Mouse (Mus musculus) embryo, embryonic 10.5 days (tissue): ENCODE measurements at regions not wholly inside any gene's neighbourhood (a gene's known extent, or its start where the extent isn't known, plus 50 kb on each side); places are given as distances from the start of the nearest gene placed in this dataset.
"Not testable (repeated sequence)": the region's sequence is repeated elsewhere in the genome, so short reads cannot be mapped to it uniquely, and the experiment has no call there.

Experiments
- DNase-seq: peaks from one replicate; pipeline ENCODE4 v3.0.0-alpha.2; 2015; ENCODE audit warnings: low spot score

GRCm38 (mm10) chr5:13847571-13847970 lies 56.2 kb downstream of the Speer3 start:
- no peak for DNase-seq

GRCm38 (mm10) chr5:13880236-13880635 lies 88.8 kb downstream of the Speer3 start:
- DNase-seq, result not testable (repeated sequence)

GRCm38 (mm10) chr5:13888415-13888814 lies 97.0 kb downstream of the Speer3 start:
- DNase-seq, result no peak

- peak; percentile 58 for DNase-seq
These were observed 116.8 kb upstream of the Sema3e start for GRCm38 (mm10) chr5:13908257-13908656.

GRCm38 (mm10) chr5:13917355-13917754 lies 107.7 kb upstream of the Sema3e start:
- no peak for DNase-seq

- peak; percentile 34 for DNase-seq
These were observed 102.8 kb upstream of the Sema3e start for GRCm38 (mm10) chr5:13922295-13922694.

- no peak for DNase-seq
These were observed 94.1 kb upstream of the Sema3e start for GRCm38 (mm10) chr5:13931011-13931410.

- DNase-seq, result no peak
These were observed 73.7 kb upstream of the Sema3e start for GRCm38 (mm10) chr5:13951346-13951745.

GRCm38 (mm10) chr5:13955616-13956015 lies 69.5 kb upstream of the Sema3e start:
- DNase-seq, result no peak

- DNase-seq, result no peak
These were observed 65.5 kb upstream of the Sema3e start for GRCm38 (mm10) chr5:13959575-13959974.

- DNase-seq, result no peak
These were observed 59.2 kb upstream of the Sema3e start for GRCm38 (mm10) chr5:13965901-13966300.

GRCm38 (mm10) chr5:13974664-13975063 lies 50.4 kb upstream of the Sema3e start:
- DNase-seq, result peak; percentile 43
